Mouse (Mus musculus): ENCODE results near the gene Dnal4.

GRCm38 (mm10) chr15:79757118-79757517 is 20.5 kb downstream of the Dnal4 start:
- TF ChIP-seq CTCF (IDR thresholded peaks at IDR 0.05; ENCODE audit: low read depth, low read length) (no peak), POLR2A (IDR thresholded peaks at IDR 0.05; ENCODE audit: insufficient read depth, low read length) (no peak), EP300 (IDR thresholded peaks at IDR 0.05; ENCODE audit: insufficient read depth, low read depth, low read length) (no peak)

Measured in ES-Bruce4 (cell line).